Mouse (Mus musculus) CD8-positive naive resting alpha-beta T cell, adult 2 months (primary cell): ENCODE data around the gene Vmn2r87.
"Not testable (repeated sequence)": the region's sequence is repeated elsewhere in the genome, so short reads cannot be mapped to it uniquely, and the experiment has no call there.

ENCODE experiments used
- DNase-seq, 2 experiments: peaks; one replicate each; pipeline ENCODE4 v3.0.0; 2022; ENCODE audit warnings: low read depth in 2 of 2, low spot score in 2 of 2

Gene Vmn2r87

GRCm38 (mm10) chr10:130497296-130497695 is at the start of gene Vmn2r87:
TSS of gene Vmn2r87 (minus strand) at chr10:130497396.
- no peak for DNase-seq

- DNase-seq = not testable (repeated sequence)
Measured at GRCm38 (mm10) chr10:130544331-130544730, 47.1 kb upstream of the Vmn2r87 start.

- peak; percentile 65 to 72 for DNase-seq
Measured at GRCm38 (mm10) chr10:130541931-130542691, 44.9 kb upstream of the Vmn2r87 start.

- DNase-seq = peak in 1 of 2 experiments; percentile 20
Measured at GRCm38 (mm10) chr10:130536101-130536500, 38.9 kb upstream of the Vmn2r87 start.

GRCm38 (mm10) chr10:130527926-130528325 is 30.7 kb upstream of the Vmn2r87 start:
- DNase-seq = no peak

GRCm38 (mm10) chr10:130470311-130470760 is 26.9 kb downstream of the Vmn2r87 start:
- no peak for DNase-seq

GRCm38 (mm10) chr10:130455950-130456349 is 41.2 kb downstream of the Vmn2r87 start, which contains the start of gene Vmn2r86:
TSS of gene Vmn2r86 (minus strand) at chr10:130456050.
- not testable (repeated sequence) for DNase-seq

- DNase-seq = no peak
Measured at GRCm38 (mm10) chr10:130444776-130445175, 52.4 kb downstream of the Vmn2r87 start.

- DNase-seq = not testable (repeated sequence)
Measured at GRCm38 (mm10) chr10:130434185-130434898, 62.9 kb downstream of the Vmn2r87 start.

- not testable (repeated sequence) for DNase-seq
Measured at GRCm38 (mm10) chr10:130429603-130430002, 67.6 kb downstream of the Vmn2r87 start, which contains the start of gene Vmn2r85. TSS of gene Vmn2r85 (minus strand) at chr10:130429703.

- DNase-seq = not testable (repeated sequence)
Measured at GRCm38 (mm10) chr10:130422368-130422767, 74.8 kb downstream of the Vmn2r87 start.
